ENCODE assay signal across 12 mouse cellular contexts in the genomic region with DNA sequence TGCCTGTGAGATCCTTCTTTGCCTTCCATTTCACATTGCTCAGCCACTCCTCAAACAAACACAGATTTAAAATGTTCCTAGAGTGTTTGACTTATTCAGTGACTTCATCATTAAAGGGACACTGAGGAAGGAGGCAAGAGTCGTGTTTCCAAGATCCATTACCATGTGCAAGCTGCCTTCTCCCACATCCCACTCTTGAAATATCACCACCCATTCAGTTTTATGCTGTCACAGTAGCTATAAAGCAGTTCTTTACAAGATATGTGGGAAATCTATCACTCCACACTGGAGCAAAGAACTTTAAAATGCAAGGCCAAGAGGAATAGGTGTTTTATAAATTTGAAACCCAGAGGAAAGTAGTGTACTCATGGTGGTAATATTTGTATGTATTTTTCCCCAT.
"Had no signal": no experiment of that assay in that cellular context is flagged by ENCODE, and none has a peak within 500 bp of the region (broad histone marks: within the 10 kb centered on the region; RNA-seq: fewer than 3 reads in every experiment).

No protein-coding gene starts in this region.

- DNase-seq: retina, postnatal 1 day; right cerebral cortex, adult 18-20 months; right cerebral cortex, postnatal 14 days; right cerebral cortex, postnatal 25 days; right cerebral cortex, postnatal 4 days; spleen, adult 18-20 months; thymus, adult 18-20 months; thymus, adult 2 months; thymus, postnatal 14 days; thymus, postnatal 25 days; thymus, postnatal 36 days; thymus, postnatal 4 days had no signal
